Mouse (Mus musculus) testis, postnatal 10 days (tissue): ENCODE data around the gene Helz.
"Not testable (repeated sequence)": the region's sequence is repeated elsewhere in the genome, so short reads cannot be mapped to it uniquely, and the experiment has no call there.

Experiments used
- DNase-seq: peaks from one replicate; pipeline ENCODE4 v3.0.0; 2021; ENCODE audit warnings: low spot score

Gene Helz

GRCm38 (mm10) chr11:107548204-107548975 lies 660 bp downstream of the Helz start:
- peak; percentile 72 for DNase-seq

GRCm38 (mm10) chr11:107559874-107560273 lies 12.1 kb downstream of the Helz start:
- no peak for DNase-seq

GRCm38 (mm10) chr11:107567431-107567830 lies 19.7 kb downstream of the Helz start:
- DNase-seq: no peak

- DNase-seq: no peak
These were observed 20.8 kb downstream of the Helz start for GRCm38 (mm10) chr11:107568466-107568995.

- not testable (repeated sequence) for DNase-seq
These were observed 23.2 kb downstream of the Helz start for GRCm38 (mm10) chr11:107570891-107571290.

GRCm38 (mm10) chr11:107571318-107571717 lies 23.6 kb downstream of the Helz start:
- no peak for DNase-seq

GRCm38 (mm10) chr11:107572551-107572950 lies 24.8 kb downstream of the Helz start:
- no peak for DNase-seq

- no peak for DNase-seq
These were observed 25.4 kb downstream of the Helz start for GRCm38 (mm10) chr11:107573061-107573692.

- DNase-seq: peak; percentile 49
These were observed 26.1 kb downstream of the Helz start for GRCm38 (mm10) chr11:107573847-107574246.

- DNase-seq: no peak
These were observed 27.3 kb downstream of the Helz start for GRCm38 (mm10) chr11:107574811-107575705.

- no peak for DNase-seq
These were observed 28.5 kb downstream of the Helz start for GRCm38 (mm10) chr11:107576186-107576585.

- no peak for DNase-seq
These were observed 29.7 kb downstream of the Helz start for GRCm38 (mm10) chr11:107577400-107577799.

- no peak for DNase-seq
These were observed 30.5 kb downstream of the Helz start for GRCm38 (mm10) chr11:107578226-107578625.

- DNase-seq: no peak
These were observed 33.1 kb downstream of the Helz start for GRCm38 (mm10) chr11:107580786-107581185.

GRCm38 (mm10) chr11:107584660-107585451 lies 37.1 kb downstream of the Helz start:
- DNase-seq: no peak

GRCm38 (mm10) chr11:107586129-107586528 lies 38.4 kb downstream of the Helz start:
- not testable (repeated sequence) for DNase-seq

- DNase-seq: no peak
These were observed 39.4 kb downstream of the Helz start for GRCm38 (mm10) chr11:107587141-107587540.

GRCm38 (mm10) chr11:107592575-107592974 lies 44.8 kb downstream of the Helz start:
- no peak for DNase-seq

GRCm38 (mm10) chr11:107597381-107597780 lies 49.7 kb downstream of the Helz start:
- DNase-seq: no peak

- no peak for DNase-seq
These were observed 58.0 kb downstream of the Helz start for GRCm38 (mm10) chr11:107605694-107606093.

- no peak for DNase-seq
These were observed 66.2 kb downstream of the Helz start for GRCm38 (mm10) chr11:107613906-107614305.
